In the genomic region with DNA sequence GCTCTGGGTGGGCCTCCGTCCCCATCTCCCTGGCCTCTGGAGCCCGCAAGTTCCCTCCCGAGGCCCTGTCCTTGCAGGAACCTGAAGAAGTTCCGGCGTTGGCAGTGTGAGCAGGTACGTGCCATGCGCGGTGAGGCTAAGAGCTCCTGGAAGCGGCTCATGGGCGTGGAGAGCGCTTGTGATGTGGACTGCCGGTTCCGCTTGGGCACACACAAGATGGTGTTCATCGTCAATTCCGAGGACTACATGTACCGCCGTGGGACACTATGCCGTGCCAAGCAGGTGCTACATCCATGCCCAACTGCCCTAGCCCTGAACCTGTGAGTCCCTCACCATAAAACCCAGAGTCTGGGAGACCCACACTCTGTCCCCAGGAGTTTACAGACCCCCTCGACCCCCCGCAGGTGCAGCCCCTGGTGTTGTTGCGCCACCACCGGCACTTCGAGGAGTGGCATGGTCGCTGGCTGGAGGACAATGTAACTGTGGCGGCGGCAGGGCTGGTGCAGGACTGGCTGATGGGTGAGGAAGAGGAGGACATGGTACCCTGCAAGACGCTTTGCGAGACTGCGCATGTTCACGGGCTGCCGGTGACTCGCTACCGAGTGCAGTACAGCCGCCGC, we compare ENCODE assay signal across 11 mouse cellular contexts. TPM values are rescaled to one million over a fixed set of nuclear protein-coding genes. Genes with fewer than 3 reads are reported as not detected.
DNase-seq lines count a peak whose midpoint lies in the region; ATAC-seq and TF ChIP-seq lines count a peak whose summit lies in the region.
"Had no signal": no experiment of that assay in that cellular context is flagged by ENCODE, and none has a peak within 500 bp of the region (broad histone marks: within the 10 kb centered on the region; RNA-seq: fewer than 3 reads in every experiment).

No protein-coding gene starts in this region.

- H3K4me2 ChIP-seq in lung, postnatal 0 days (replicated peaks; ENCODE audit: low read depth, low read length), result no peak overlapping the region
- H3K4me2 ChIP-seq: heart, embryonic 11.5 days; lung, embryonic 15.5 days had no signal

- 96% methylated on average over 35 of the region's 35 CpGs for WGBS in lung, postnatal 0 days

- H3K9ac ChIP-seq in lung, postnatal 0 days (replicated peaks; ENCODE audit: low read depth), result no peak overlapping the region
- H3K9ac ChIP-seq: lung, embryonic 15.5 days had no signal

- no peaks in the 10 kb centered on the region for H3K9me3 ChIP-seq in lung, postnatal 0 days (ENCODE audit: low read length)
- H3K9me3 ChIP-seq: lung, embryonic 15.5 days had no signal

- H3K27me3 ChIP-seq in lung, postnatal 0 days (replicated peaks; ENCODE audit: insufficient read depth, low read length), result no peaks in the 10 kb centered on the region
- H3K27me3 ChIP-seq: CH12.LX; lung, embryonic 15.5 days had no signal

- ATAC-seq in lung, postnatal 0 days, result no peak

- TF ChIP-seq CTCF in lung, postnatal 0 days (IDR thresholded peaks at IDR 0.05), result no peak

- H3K4me3 ChIP-seq in lung, postnatal 0 days (ENCODE audit: low read depth, low read length), result no peak overlapping the region
- H3K4me3 ChIP-seq: lung, embryonic 15.5 days; myocyte had no signal

- no peak overlapping the region for H3K27ac ChIP-seq in lung, postnatal 0 days (ENCODE audit: low read length)
- H3K27ac ChIP-seq: lung, embryonic 15.5 days had no signal

- DNase-seq in frontal cortex, postnatal 25 days (ENCODE audit: low spot score in 2 of 2), result peak; percentile 1 to 3
- no peak for DNase-seq in frontal cortex, postnatal 36 days (ENCODE audit: low spot score in 2 of 2)
- peak; percentile 0 for DNase-seq in lung, postnatal 10 days
- DNase-seq in lung, postnatal 0 days (ENCODE audit: low spot score), result no peak
- DNase-seq in urinary bladder, adult 2 months (ENCODE audit: low spot score), result peak; percentile 17
- no peak for DNase-seq in urinary bladder, adult 18-20 months (ENCODE audit: low spot score in 2 of 2)
- no peak for DNase-seq in left cerebral cortex, adult 9 months (ENCODE audit: low spot score in 2 of 2)

- peaks cover 25% of the 10 kb centered on the region for H3K36me3 ChIP-seq in lung, postnatal 0 days (ENCODE audit: insufficient read depth, low read length)

- no peak for TF ChIP-seq EP300 in lung, postnatal 0 days (IDR thresholded peaks at IDR 0.05)

- H3K4me1 ChIP-seq in lung, postnatal 0 days (ENCODE audit: insufficient read depth, low read depth, low read length), result no peaks in the 10 kb centered on the region
- H3K4me1 ChIP-seq: lung, embryonic 15.5 days had no signal

RNA-seq across cellular contexts. Expression of gene F2rl3, which starts 4.8 kb away (rescaled TPM):
- 1.3 and 2.1 TPM in 2 replicates for polyA plus RNA-seq in lung, postnatal 0 days (2015; fragmentation: Nextera tagmentation; extraction: Ambion mirVana)
- polyA plus RNA-seq in urinary bladder, adult 2 months (2012; rRNA removed), result 1.0 and 1.2 TPM in 2 replicates

RNA-seq across cellular contexts. Expression of gene Sin3b, which starts 33.8 kb away (rescaled TPM):
- polyA plus RNA-seq in lung, postnatal 0 days (2015; fragmentation: Nextera tagmentation; extraction: Ambion mirVana), result 169 and 211 TPM in 2 replicates
- polyA plus RNA-seq in urinary bladder, adult 2 months (2012; rRNA removed), result 122 and 134 TPM in 2 replicates

Comparison
In these comparisons a context has a peak if more than half of its experiments do, and no peak if none do; other contexts are left out.
1. DNase-seq: peak in frontal cortex, postnatal 25 days (2 of 2), lung, postnatal 10 days (single experiment) and urinary bladder, adult 2 months (single experiment); none in frontal cortex, postnatal 36 days (0 of 2), lung, postnatal 0 days (single experiment), urinary bladder, adult 18-20 months (0 of 2) and left cerebral cortex, adult 9 months (0 of 2).